Mouse (Mus musculus) brain, embryonic 14.5 days (tissue): ENCODE measurements at regions not wholly inside any gene's neighbourhood (a gene's known extent, or its start where the extent isn't known, plus 50 kb on each side); places are given as distances from the start of the nearest gene placed in this dataset.

Experiments used
- CTCF ChIP-seq: fragments of 200-500 bp; IDR thresholded peaks from 2 replicates; pipeline ENCODE4 v1.5.1; 2012; ENCODE audit warnings: inconsistent platforms, mild to moderate bottlenecking, moderate library complexity, borderline replicate concordance; ENCODE audit not compliant: insufficient read depth, insufficient read length; ENCODE audit errors: extremely low read depth
- POLR2A ChIP-seq: fragments of 200-500 bp; IDR thresholded peaks from 2 replicates; pipeline ENCODE4 v1.6.1; 2012; ENCODE audit warnings: mild to moderate bottlenecking, inconsistent platforms, borderline replicate concordance; ENCODE audit not compliant: poor library complexity, insufficient read depth, insufficient read length, severe bottlenecking; ENCODE audit errors: extremely low read depth

DNA sequence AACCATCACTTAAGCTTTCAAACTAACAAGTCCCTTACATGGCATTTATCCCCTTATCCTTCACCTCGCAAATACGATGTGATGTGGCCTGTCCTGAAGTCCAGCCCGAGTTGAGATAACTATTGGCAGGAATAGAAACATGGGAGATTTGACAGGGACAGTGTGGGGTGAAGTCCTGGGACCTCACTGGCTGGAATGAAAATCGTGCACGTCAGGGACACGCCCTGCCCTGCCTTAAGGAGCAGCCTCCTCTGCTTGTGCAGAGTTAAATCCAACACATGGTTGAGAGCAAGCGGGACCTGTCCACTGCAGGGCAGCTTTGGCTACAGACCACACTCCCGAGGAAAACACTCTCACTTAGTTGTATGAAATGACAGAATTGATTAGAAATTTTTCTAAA, 451.1 kb downstream of the Sox2 start:
- TF ChIP-seq POLR2A: no peak
- no peak for TF ChIP-seq CTCF
